Mouse (Mus musculus) E14TG2a.4 (cell line): ENCODE measurements around the gene N4bp1.

ENCODE experiments used
- CTCF ChIP-seq: conservative IDR thresholded peaks from 2 replicates; pipeline ENCODE4 v1.5.1; 2014; ENCODE audit warnings: low read length
- NANOG ChIP-seq: IDR thresholded peaks from 2 replicates; pipeline ENCODE4 v1.6.1; 2014; ENCODE audit warnings: borderline replicate concordance, low read length, mixed read lengths
- POU5F1 ChIP-seq: IDR thresholded peaks from 2 replicates; pipeline ENCODE4 v1.6.1; 2014; ENCODE audit warnings: low read length, borderline replicate concordance

GRCm38 (mm10) chr8:86861516-86861915 is 23.5 kb downstream of the N4bp1 start:
- TF ChIP-seq POU5F1 = no peak
- TF ChIP-seq CTCF = no peak
- no peak for TF ChIP-seq NANOG
